Mouse (Mus musculus): ENCODE measurements around the gene Stat1.

DNA sequence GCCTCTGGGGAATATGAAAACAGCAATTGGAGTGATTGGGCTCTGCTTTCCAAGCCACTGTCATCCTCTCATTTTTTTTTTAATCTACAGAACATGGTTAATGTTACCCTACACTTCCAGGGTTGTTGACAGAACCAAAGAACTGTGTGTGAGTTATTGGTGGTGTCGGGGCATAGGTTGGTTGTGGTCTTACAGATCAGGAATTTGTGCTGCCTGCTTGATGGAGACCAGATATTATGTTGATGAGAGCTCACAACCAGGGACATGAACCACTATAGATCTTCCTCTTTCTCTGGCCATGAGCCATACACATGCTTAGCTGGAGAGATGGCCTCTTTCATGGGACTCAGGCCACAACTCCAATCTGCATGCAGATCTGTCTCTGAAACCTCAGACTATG, 32.1 kb upstream of the Stat1 start:
- no peak for TF ChIP-seq CTCF (IDR thresholded peaks at IDR 0.05; ENCODE audit: low read depth, low read length)
- TF ChIP-seq GATA1 (IDR thresholded peaks at IDR 0.05; ENCODE audit: borderline replicate concordance, low read length): no peak
- no peak for TF ChIP-seq GATA2 (IDR thresholded peaks at IDR 0.05; ENCODE audit: borderline replicate concordance, low read depth, low read length)
- no peak for TF ChIP-seq TAL1 (conservative IDR thresholded peaks at IDR 0.05; ENCODE audit: low read depth, low read length)

Data from G1E (cell line).